Mouse (Mus musculus) liver, embryonic 14.5 days (tissue): ENCODE measurements around the gene Pigk.

Source experiments
- CTCF ChIP-seq: IDR thresholded peaks from 2 replicates; pipeline ENCODE4 v1.5.1; 2016; ENCODE audit warnings: antibody characterized with exemption, low read depth, control low read depth
- EP300 ChIP-seq: IDR thresholded peaks from 2 replicates; pipeline ENCODE4 v1.6.1; 2016; ENCODE audit warnings: antibody characterized with exemption, low read depth

DNA sequence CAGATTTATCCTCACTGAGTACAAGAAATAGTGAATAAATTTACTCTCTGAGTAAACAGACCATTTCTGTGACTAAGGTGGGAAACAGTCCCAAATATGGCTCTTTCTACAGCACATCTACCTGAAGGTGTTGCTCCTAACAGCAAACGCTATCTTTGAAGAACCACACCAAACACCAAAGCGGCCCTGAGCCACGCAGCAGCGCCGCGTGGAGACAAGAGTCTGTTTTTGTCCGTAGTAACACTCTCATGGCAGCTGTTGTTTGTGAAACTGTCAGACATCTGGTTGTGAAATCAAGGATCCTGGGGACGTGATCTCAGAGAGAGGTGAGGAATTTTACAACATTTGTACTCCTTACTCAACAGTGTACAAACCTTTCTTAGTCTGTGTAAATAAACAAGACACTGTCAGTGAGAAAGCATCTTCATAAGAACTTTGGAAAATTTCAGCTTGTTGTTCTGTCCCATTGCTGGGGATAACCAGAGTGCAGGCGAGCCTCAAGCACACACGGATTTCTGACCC is 248.0 kb downstream of the Pigk start:
- TF ChIP-seq EP300: no peak
- no peak for TF ChIP-seq CTCF
